Mouse (Mus musculus) embryonic facial prominence, embryonic 11.5 days (tissue): ENCODE measurements around the gene Pom121l12. TPM values are rescaled to one million over a fixed set of nuclear protein-coding genes. Genes with fewer than 3 reads are reported as not detected.

Source experiments
- ATAC-seq: fragments of 200-750 bp; cut with Nextera tagmentation; replicated peaks from 2 replicates; pipeline ENCODE4 v1.8.0; 2017; ENCODE audit warnings: low read depth; ENCODE audit not compliant: insufficient number of reproducible peaks, low FRiP score, low TSS enrichment
- DNase-seq: peaks from one replicate; pipeline ENCODE4 v3.0.0-alpha.2; 2015; ENCODE audit warnings: low spot score
- H3K27ac ChIP-seq: fragments of 300-500 bp; sonication (generic); replicated peaks from 2 replicates; pipeline ENCODE4 v1.5.1; 2014; ENCODE audit warnings: mild to moderate bottlenecking, low read depth, low read length, control low read depth
- H3K27me3 ChIP-seq: fragments of 300-500 bp; sonication (generic); 2 replicates; pipeline ENCODE4 v1.6.1; 2014; ENCODE audit warnings: mild to moderate bottlenecking, low read length, moderate library complexity, mixed read lengths; ENCODE audit not compliant: control insufficient read depth, insufficient read depth
- H3K36me3 ChIP-seq: fragments of 300-500 bp; sonication (generic); replicated peaks from 2 replicates; pipeline ENCODE4 v1.6.1; 2014; ENCODE audit warnings: low read depth, mild to moderate bottlenecking, low read length, moderate library complexity, mixed read lengths; ENCODE audit not compliant: control insufficient read depth, insufficient read depth
- H3K4me1 ChIP-seq: fragments of 300-500 bp; sonication (generic); 2 replicates; pipeline ENCODE4 v1.6.1; 2014; ENCODE audit warnings: low read length, mixed read lengths; ENCODE audit not compliant: control insufficient read depth, insufficient read depth
- H3K4me2 ChIP-seq: fragments of 300-500 bp; sonication (generic); 2 replicates; pipeline ENCODE4 v1.6.1; 2014; ENCODE audit warnings: low read depth, mild to moderate bottlenecking, control low read depth, low read length, moderate library complexity
- H3K4me3 ChIP-seq: fragments of 300-500 bp; sonication (generic); 2 replicates; pipeline ENCODE4 v1.5.1; 2014; ENCODE audit warnings: low read depth, low read length, control low read depth
- H3K9ac ChIP-seq: fragments of 300-500 bp; sonication (generic); replicated peaks from 2 replicates; pipeline ENCODE4 v1.6.1; 2014; ENCODE audit warnings: mild to moderate bottlenecking, control low read depth, low read length
- H3K9me3 ChIP-seq: fragments of 300-500 bp; sonication (generic); replicated peaks from 2 replicates; pipeline ENCODE4 v1.6.1; 2016; ENCODE audit warnings: mild to moderate bottlenecking, low read length, inconsistent platforms, mixed read lengths; ENCODE audit not compliant: control insufficient read depth
- WGBS: fragments of 180-500 bp; shearing (Covaris S2); extraction: QIAGEN DNeasy Blood & Tissue Kit; methylation state at CpG from one replicate; pipeline ENCODE4 v1.1.7; 2014; 5-methylcytosine and 5-hydroxymethylcytosine counted together
- polyA plus RNA-seq: library from polyadenylated mRNA; unstranded; fragments of >200 nt; fragmentation: Nextera tagmentation; extraction: Ambion mirVana; gene quantifications from 2 replicates; pipeline ENCODE4 v1.2.1, GENCODE M21; 2014

Pom121l12 gene
- polyA plus RNA-seq, result not detected in 2 replicates

GRCm38 (mm10) chr11:14598976-14599375, at the start of gene Pom121l12:
Gene Pom121l12, plus strand, starts transcription at chr11:14599276.
- no peaks in the 10 kb centered on the region for H3K4me1 ChIP-seq
- no peaks in the 10 kb centered on the region for H3K9me3 ChIP-seq
- H3K27ac ChIP-seq, result no peak within 1 kb of the TSS
- 88% methylated on average over 11 of the region's 11 CpGs for WGBS
- no peak within 1 kb of the TSS for H3K4me2 ChIP-seq
- no peak for DNase-seq
- H3K9ac ChIP-seq, result no peak within 1 kb of the TSS
- H3K4me3 ChIP-seq, result no peak within 1 kb of the TSS
- no peaks in the 10 kb centered on the region for H3K36me3 ChIP-seq
- H3K27me3 ChIP-seq, result no peaks in the 10 kb centered on the region
- ATAC-seq, result no peak

GRCm38 (mm10) chr11:14611859-14612258, 12.8 kb downstream of the Pom121l12 start:
- H3K4me1 ChIP-seq, result no peaks in the 10 kb centered on the region
- WGBS, result 92% methylated on average over 2 of the region's 2 CpGs
- H3K4me3 ChIP-seq, result no peak overlapping the region
- ATAC-seq (no peak), DNase-seq (no peak)
- H3K9me3 ChIP-seq, result no peaks in the 10 kb centered on the region
- no peak overlapping the region for H3K27ac ChIP-seq
- H3K9ac ChIP-seq, result no peak overlapping the region
- no peak overlapping the region for H3K4me2 ChIP-seq
- no peaks in the 10 kb centered on the region for H3K36me3 ChIP-seq
- H3K27me3 ChIP-seq, result no peaks in the 10 kb centered on the region
